Mouse (Mus musculus): ENCODE results near the gene Olfml2a. TPM values are rescaled to one million over a fixed set of nuclear protein-coding genes. Genes with fewer than 3 reads are reported as not detected.

Olfml2a gene
- polyA plus RNA-seq (2014; fragmentation: Nextera tagmentation; extraction: Ambion mirVana): 2.4 and 3.1 TPM in 2 replicates

- Histone ChIP-seq H3K36me3 (ENCODE audit: control insufficient read depth, insufficient read depth, low read length) (no peaks in the 10 kb centered on the region), H3K4me3 (ENCODE audit: low read depth, low read length) (peak within 1 kb of the TSS; percentile 43), H3K9ac (ENCODE audit: low read length) (peak within 1 kb of the TSS; percentile 57), H3K27ac (ENCODE audit: low read depth, low read length) (no peak within 1 kb of the TSS), H3K4me2 (ENCODE audit: low read depth) (peak within 1 kb of the TSS; percentile 87), H3K9me3 (ENCODE audit: control insufficient read depth, low read length) (no peaks in the 10 kb centered on the region), H3K27me3 (ENCODE audit: control insufficient read depth, insufficient read depth, low read length) (no peaks in the 10 kb centered on the region), H3K4me1 (ENCODE audit: control insufficient read depth, insufficient read depth, low read length) (no peaks in the 10 kb centered on the region)
- peak; percentile 76 for ATAC-seq (ENCODE audit: insufficient read depth, low FRiP score, low TSS enrichment)
- 7% methylated on average over 30 of the region's 32 CpGs for WGBS
- DNase-seq (ENCODE audit: low spot score): peak; percentile 81
Observed at GRCm38 (mm10) chr2:38931851-38932667, at the start of gene Olfml2a. Gene Olfml2a (plus strand): TSS chr2:38931978.

- H3K4me2 ChIP-seq (ENCODE audit: low read depth): no peak overlapping the region
- no peaks in the 10 kb centered on the region for H3K36me3 ChIP-seq (ENCODE audit: control insufficient read depth, insufficient read depth, low read length)
- ATAC-seq (ENCODE audit: insufficient read depth, low FRiP score, low TSS enrichment) (no peak), DNase-seq (ENCODE audit: low spot score) (no peak)
- no peak overlapping the region for H3K9ac ChIP-seq (ENCODE audit: low read length)
- H3K27ac ChIP-seq (ENCODE audit: low read depth, low read length): no peak overlapping the region
- H3K9me3 ChIP-seq (ENCODE audit: control insufficient read depth, low read length): no peaks in the 10 kb centered on the region
- H3K4me1 ChIP-seq (ENCODE audit: control insufficient read depth, insufficient read depth, low read length): no peaks in the 10 kb centered on the region
- no peaks in the 10 kb centered on the region for H3K27me3 ChIP-seq (ENCODE audit: control insufficient read depth, insufficient read depth, low read length)
- no peak overlapping the region for H3K4me3 ChIP-seq (ENCODE audit: low read depth, low read length)
Observed at GRCm38 (mm10) chr2:38902866-38903265, 28.9 kb upstream of the Olfml2a start.

- WGBS: 97% methylated on average over 1 of the region's 1 CpGs
- DNase-seq (ENCODE audit: low spot score): no peak
- Histone ChIP-seq H3K36me3 (ENCODE audit: control insufficient read depth, insufficient read depth, low read length) (no peaks in the 10 kb centered on the region), H3K9ac (ENCODE audit: low read length) (no peak overlapping the region), H3K27me3 (ENCODE audit: control insufficient read depth, insufficient read depth, low read length) (no peaks in the 10 kb centered on the region), H3K4me3 (ENCODE audit: low read depth, low read length) (no peak overlapping the region), H3K27ac (ENCODE audit: low read depth, low read length) (no peak overlapping the region), H3K9me3 (ENCODE audit: control insufficient read depth, low read length) (no peaks in the 10 kb centered on the region), H3K4me2 (ENCODE audit: low read depth) (no peak overlapping the region), H3K4me1 (ENCODE audit: control insufficient read depth, insufficient read depth, low read length) (no peaks in the 10 kb centered on the region)
- ATAC-seq (ENCODE audit: insufficient read depth, low FRiP score, low TSS enrichment): no peak
Observed at GRCm38 (mm10) chr2:38904290-38904689, 27.5 kb upstream of the Olfml2a start.

- Histone ChIP-seq H3K4me2 (ENCODE audit: low read depth) (no peak overlapping the region), H3K9ac (ENCODE audit: low read length) (no peak overlapping the region), H3K4me1 (ENCODE audit: control insufficient read depth, insufficient read depth, low read length) (no peaks in the 10 kb centered on the region), H3K9me3 (ENCODE audit: control insufficient read depth, low read length) (no peaks in the 10 kb centered on the region), H3K36me3 (ENCODE audit: control insufficient read depth, insufficient read depth, low read length) (no peaks in the 10 kb centered on the region), H3K4me3 (ENCODE audit: low read depth, low read length) (no peak overlapping the region), H3K27ac (ENCODE audit: low read depth, low read length) (no peak overlapping the region), H3K27me3 (ENCODE audit: control insufficient read depth, insufficient read depth, low read length) (no peaks in the 10 kb centered on the region)
- DNase-seq (ENCODE audit: low spot score) (no peak), ATAC-seq (ENCODE audit: insufficient read depth, low FRiP score, low TSS enrichment) (no peak)
- WGBS: 83% methylated on average over 5 of the region's 5 CpGs
Observed at GRCm38 (mm10) chr2:38906097-38906496, 25.7 kb upstream of the Olfml2a start.

- H3K9me3 ChIP-seq (ENCODE audit: control insufficient read depth, low read length): no peaks in the 10 kb centered on the region
- no peak overlapping the region for H3K4me2 ChIP-seq (ENCODE audit: low read depth)
- H3K27me3 ChIP-seq (ENCODE audit: control insufficient read depth, insufficient read depth, low read length): no peaks in the 10 kb centered on the region
- ATAC-seq (ENCODE audit: insufficient read depth, low FRiP score, low TSS enrichment) (no peak), DNase-seq (ENCODE audit: low spot score) (no peak)
- H3K36me3 ChIP-seq (ENCODE audit: control insufficient read depth, insufficient read depth, low read length): no peaks in the 10 kb centered on the region
- H3K9ac ChIP-seq (ENCODE audit: low read length): no peak overlapping the region
- H3K27ac ChIP-seq (ENCODE audit: low read depth, low read length): no peak overlapping the region
- no peak overlapping the region for H3K4me3 ChIP-seq (ENCODE audit: low read depth, low read length)
- WGBS: 76% methylated on average over 1 of the region's 1 CpGs
- no peaks in the 10 kb centered on the region for H3K4me1 ChIP-seq (ENCODE audit: control insufficient read depth, insufficient read depth, low read length)
Observed at GRCm38 (mm10) chr2:38908604-38909003, 23.2 kb upstream of the Olfml2a start.

GRCm38 (mm10) chr2:38914517-38914916, 17.3 kb upstream of the Olfml2a start:
- no peaks in the 10 kb centered on the region for H3K36me3 ChIP-seq (ENCODE audit: control insufficient read depth, insufficient read depth, low read length)
- peaks cover 10% of the 10 kb centered on the region for H3K4me1 ChIP-seq (ENCODE audit: control insufficient read depth, insufficient read depth, low read length)
- WGBS: 32% methylated on average over 1 of the region's 1 CpGs
- no peak overlapping the region for H3K9ac ChIP-seq (ENCODE audit: low read length)
- ATAC-seq (ENCODE audit: insufficient read depth, low FRiP score, low TSS enrichment) (peak; percentile 63; the same call in 1 of the 2 replicates), DNase-seq (ENCODE audit: low spot score) (no peak)
- no peak overlapping the region for H3K4me3 ChIP-seq (ENCODE audit: low read depth, low read length)
- H3K9me3 ChIP-seq (ENCODE audit: control insufficient read depth, low read length): no peaks in the 10 kb centered on the region
- no peaks in the 10 kb centered on the region for H3K27me3 ChIP-seq (ENCODE audit: control insufficient read depth, insufficient read depth, low read length)
- no peak overlapping the region for H3K27ac ChIP-seq (ENCODE audit: low read depth, low read length)
- H3K4me2 ChIP-seq (ENCODE audit: low read depth): no peak overlapping the region

- H3K27me3 ChIP-seq (ENCODE audit: control insufficient read depth, insufficient read depth, low read length): no peaks in the 10 kb centered on the region
- H3K4me2 ChIP-seq (ENCODE audit: low read depth): no peak overlapping the region
- WGBS: 3% methylated on average over 4 of the region's 4 CpGs
- no peak overlapping the region for H3K4me3 ChIP-seq (ENCODE audit: low read depth, low read length)
- ATAC-seq (ENCODE audit: insufficient read depth, low FRiP score, low TSS enrichment) (no peak; the same call in 1 of the 2 replicates), DNase-seq (ENCODE audit: low spot score) (peak; percentile 63)
- no peaks in the 10 kb centered on the region for H3K36me3 ChIP-seq (ENCODE audit: control insufficient read depth, insufficient read depth, low read length)
- H3K9me3 ChIP-seq (ENCODE audit: control insufficient read depth, low read length): no peaks in the 10 kb centered on the region
- H3K4me1 ChIP-seq (ENCODE audit: control insufficient read depth, insufficient read depth, low read length): peaks cover 10% of the 10 kb centered on the region
- no peak overlapping the region for H3K9ac ChIP-seq (ENCODE audit: low read length)
- H3K27ac ChIP-seq (ENCODE audit: low read depth, low read length): no peak overlapping the region
Observed at GRCm38 (mm10) chr2:38914965-38915364, 16.8 kb upstream of the Olfml2a start.

- Histone ChIP-seq H3K4me3 (ENCODE audit: low read depth, low read length) (no peak overlapping the region), H3K4me2 (ENCODE audit: low read depth) (no peak overlapping the region), H3K4me1 (ENCODE audit: control insufficient read depth, insufficient read depth, low read length) (peaks cover 10% of the 10 kb centered on the region), H3K9ac (ENCODE audit: low read length) (no peak overlapping the region), H3K27me3 (ENCODE audit: control insufficient read depth, insufficient read depth, low read length) (no peaks in the 10 kb centered on the region), H3K27ac (ENCODE audit: low read depth, low read length) (no peak overlapping the region), H3K36me3 (ENCODE audit: control insufficient read depth, insufficient read depth, low read length) (no peaks in the 10 kb centered on the region), H3K9me3 (ENCODE audit: control insufficient read depth, low read length) (no peaks in the 10 kb centered on the region)
- ATAC-seq (ENCODE audit: insufficient read depth, low FRiP score, low TSS enrichment) (no peak), DNase-seq (ENCODE audit: low spot score) (no peak)
- WGBS: 18% methylated on average over 4 of the region's 4 CpGs
Observed at GRCm38 (mm10) chr2:38916947-38917691, 14.7 kb upstream of the Olfml2a start.
